Mouse (Mus musculus) MEL (cell line): ENCODE results near the gene Efhd2. TPM values are rescaled to one million over a fixed set of nuclear protein-coding genes. Genes with fewer than 3 reads are reported as not detected.

Experiments used
- DNase-seq: peaks from one replicate; pipeline ENCODE4 v3.0.0; 2011; ENCODE audit warnings: low read depth, low spot score
- H3K27ac ChIP-seq: 2 replicates; pipeline ENCODE4 v1.5.1; 2012; ENCODE audit warnings: low read depth, mild to moderate bottlenecking, control low read depth, low read length, moderate library complexity; ENCODE audit not compliant: control insufficient read depth
- H3K27me3 ChIP-seq, 2 experiments: fragments of 150-350 bp in 1 of 2; sonication (generic) in 1 of 2; 2 replicates each; pipeline ENCODE4 v1.6.1; 2012; ENCODE audit warnings: low read length in 2 of 2, mild to moderate bottlenecking in 2 of 2, improper control_type of control experiment in 1 of 2, moderate library complexity in 1 of 2; ENCODE audit not compliant: insufficient read depth in 2 of 2, control insufficient read depth in 1 of 2
- H3K36me3 ChIP-seq, 2 experiments: 2 replicates each; pipeline ENCODE4 v1.6.1; 2012 to 2014; ENCODE audit warnings: low read length in 2 of 2, improper control_type of control experiment in 1 of 2, inconsistent platforms in 1 of 2, mild to moderate bottlenecking in 1 of 2; ENCODE audit not compliant: insufficient read depth in 2 of 2, control insufficient read depth in 1 of 2
- H3K4me1 ChIP-seq, 2 experiments: fragments of 150-350 bp in 1 of 2; sonication (generic) in 1 of 2; 2 replicates each; pipeline ENCODE4 v1.6.1; 2012; ENCODE audit warnings: low read length in 2 of 2, improper control_type of control experiment in 1 of 2, mild to moderate bottlenecking in 1 of 2; ENCODE audit not compliant: insufficient read depth in 2 of 2, control insufficient read depth in 1 of 2
- H3K4me3 ChIP-seq, 2 experiments: fragments of 150-350 bp in 1 of 2; sonication (generic) in 1 of 2; 2 replicates each; pipeline ENCODE4 v1.5.1; 2012; ENCODE audit warnings: low read depth in 2 of 2, low read length in 2 of 2, mild to moderate bottlenecking in 2 of 2, moderate library complexity in 2 of 2, control low read depth in 1 of 2, improper control_type of control experiment in 1 of 2; ENCODE audit not compliant: control insufficient read depth in 1 of 2, insufficient read depth in 1 of 2
- H3K79me2 ChIP-seq: 2 replicates; pipeline ENCODE4 v1.6.1; 2012; ENCODE audit warnings: mild to moderate bottlenecking, low read length, moderate library complexity; ENCODE audit not compliant: control insufficient read depth, poor library complexity, insufficient read depth
- H3K9ac ChIP-seq: 2 replicates; pipeline ENCODE4 v1.6.1; 2012; ENCODE audit warnings: low read depth, mild to moderate bottlenecking, control low read depth, low read length, moderate library complexity; ENCODE audit not compliant: control insufficient read depth, poor library complexity, severe bottlenecking
- H3K9me3 ChIP-seq: fragments of 150-350 bp; sonication (generic); replicated peaks from 2 replicates; pipeline ENCODE4 v1.6.1; 2012; ENCODE audit warnings: mild to moderate bottlenecking, low read length, improper control_type of control experiment, moderate library complexity; ENCODE audit not compliant: insufficient read depth
- CHD2 ChIP-seq: IDR thresholded peaks from 2 replicates; pipeline ENCODE4 v1.6.1; 2011; ENCODE audit warnings: low read length, improper control_type of control experiment
- CTCF ChIP-seq, 3 experiments: IDR thresholded peaks in 2 of 3; conservative IDR thresholded peaks in 1 of 3; 2 replicates each; pipeline ENCODE4 v1.5.1; 2011 to 2012; ENCODE audit warnings: low read length in 3 of 3, low read depth in 2 of 3, mild to moderate bottlenecking in 2 of 3, improper control_type of control experiment in 1 of 3, inconsistent platforms in 1 of 3, mixed read lengths in 1 of 3, moderate library complexity in 1 of 3; ENCODE audit not compliant: control insufficient read depth in 1 of 3, insufficient read depth in 1 of 3, poor library complexity in 1 of 3, severe bottlenecking in 1 of 3
- E2F4 ChIP-seq: IDR thresholded peaks from 2 replicates; pipeline ENCODE4 v1.6.1; 2011; ENCODE audit warnings: low read depth, low read length, improper control_type of control experiment, borderline replicate concordance
- ELF1 ChIP-seq: IDR thresholded peaks from 2 replicates; pipeline ENCODE4 v1.6.1; 2014; ENCODE audit warnings: low read depth, mild to moderate bottlenecking, inconsistent platforms, low read length, improper control_type of control experiment, moderate library complexity
- GABPA ChIP-seq: IDR thresholded peaks from 2 replicates; pipeline ENCODE4 v1.6.1; 2012; ENCODE audit warnings: low read depth, mild to moderate bottlenecking, inconsistent platforms, low read length, improper control_type of control experiment, moderate library complexity
- GATA1 ChIP-seq: IDR thresholded peaks from 2 replicates; pipeline ENCODE4 v1.6.1; 2011; ENCODE audit warnings: low read depth, low read length, improper control_type of control experiment
- HCFC1 ChIP-seq: IDR thresholded peaks from 2 replicates; pipeline ENCODE4 v1.6.1; 2012; ENCODE audit warnings: low read depth, mild to moderate bottlenecking, inconsistent platforms, low read length, improper control_type of control experiment, moderate library complexity
- MAFK ChIP-seq: IDR thresholded peaks from 2 replicates; pipeline ENCODE4 v1.6.1; 2011; ENCODE audit warnings: low read depth, mild to moderate bottlenecking, low read length, improper control_type of control experiment, borderline replicate concordance
- MAX ChIP-seq: IDR thresholded peaks from 2 replicates; pipeline ENCODE4 v1.6.1; 2011; ENCODE audit warnings: low read length, improper control_type of control experiment
- MAZ ChIP-seq: IDR thresholded peaks from 2 replicates; pipeline ENCODE4 v1.6.1; 2012; ENCODE audit warnings: low read depth, mild to moderate bottlenecking, inconsistent platforms, low read length, improper control_type of control experiment
- MXI1 ChIP-seq: IDR thresholded peaks from 2 replicates; pipeline ENCODE4 v1.6.1; 2011; ENCODE audit warnings: mild to moderate bottlenecking, low read depth, low read length, improper control_type of control experiment
- MYB ChIP-seq: IDR thresholded peaks from 2 replicates; pipeline ENCODE4 v1.6.1; 2011; ENCODE audit warnings: mild to moderate bottlenecking, low read depth, low read length, improper control_type of control experiment
- NELFE ChIP-seq: IDR thresholded peaks from 2 replicates; pipeline ENCODE4 v1.6.1; 2011; ENCODE audit warnings: low read depth, low read length, improper control_type of control experiment
- POLR2A ChIP-seq, 2 experiments: IDR thresholded peaks; 2 replicates each; pipeline ENCODE4 v1.6.1; 2011 to 2012; ENCODE audit warnings: low read length in 2 of 2, mild to moderate bottlenecking in 2 of 2, control low read depth in 1 of 2, improper control_type of control experiment in 1 of 2, low read depth in 1 of 2, moderate library complexity in 1 of 2; ENCODE audit not compliant: control insufficient read depth in 1 of 2, insufficient read depth in 1 of 2, poor library complexity in 1 of 2
- POLR2AphosphoS5 ChIP-seq: IDR thresholded peaks from 2 replicates; pipeline ENCODE4 v1.6.1; 2012; ENCODE audit warnings: low read depth, borderline replicate concordance, mild to moderate bottlenecking, inconsistent platforms, low read length, moderate library complexity, mixed read lengths
- TAL1 ChIP-seq: IDR thresholded peaks from 2 replicates; pipeline ENCODE4 v1.6.1; 2012; ENCODE audit warnings: mild to moderate bottlenecking, inconsistent platforms, low read length, moderate library complexity, mixed read lengths
- TCF12 ChIP-seq: IDR thresholded peaks from 2 replicates; pipeline ENCODE4 v1.6.1; 2014; ENCODE audit warnings: low read depth, mild to moderate bottlenecking, inconsistent platforms, low read length, improper control_type of control experiment, moderate library complexity
- ZKSCAN1 ChIP-seq: IDR thresholded peaks from 2 replicates; pipeline ENCODE4 v1.6.1; 2012; ENCODE audit warnings: low read depth, mild to moderate bottlenecking, inconsistent platforms, low read length, improper control_type of control experiment, moderate library complexity
- ZMIZ1 ChIP-seq: IDR thresholded peaks from 2 replicates; pipeline ENCODE4 v1.6.1; 2012; ENCODE audit warnings: low read depth, mild to moderate bottlenecking, inconsistent platforms, low read length, improper control_type of control experiment, moderate library complexity
- ZNF384 ChIP-seq: IDR thresholded peaks from 2 replicates; pipeline ENCODE4 v1.6.1; 2012; ENCODE audit warnings: low read depth, mild to moderate bottlenecking, inconsistent platforms, low read length, improper control_type of control experiment
- polyA plus RNA-seq, 2 experiments: library from polyadenylated mRNA; stranded (reverse) in 1 of 2; unstranded in 1 of 2; fragments of >175 nt in 1 of 2; fragments of >200 nt in 1 of 2; gene quantifications; 2 replicates each; pipeline versions ENCODE4 v1.2.1 to v1.2.4; 2012; ENCODE audit warnings: low replicate concordance in 2 of 2, low read depth in 1 of 2; ENCODE audit not compliant: insufficient read length in 2 of 2, insufficient read depth in 1 of 2, missing spikeins in 1 of 2
- total RNA-seq: library from RNA; depleted of rRNA; stranded (reverse); fragments of 300-350 nt; gene quantifications from 2 replicates; pipeline ENCODE4 v1.2.3, GENCODE M21; 2012

The Efhd2 gene
- total and polyA plus RNA-seq, 3 experiments, result 32.4 to 79.1 TPM; not detected in 1

DNA sequence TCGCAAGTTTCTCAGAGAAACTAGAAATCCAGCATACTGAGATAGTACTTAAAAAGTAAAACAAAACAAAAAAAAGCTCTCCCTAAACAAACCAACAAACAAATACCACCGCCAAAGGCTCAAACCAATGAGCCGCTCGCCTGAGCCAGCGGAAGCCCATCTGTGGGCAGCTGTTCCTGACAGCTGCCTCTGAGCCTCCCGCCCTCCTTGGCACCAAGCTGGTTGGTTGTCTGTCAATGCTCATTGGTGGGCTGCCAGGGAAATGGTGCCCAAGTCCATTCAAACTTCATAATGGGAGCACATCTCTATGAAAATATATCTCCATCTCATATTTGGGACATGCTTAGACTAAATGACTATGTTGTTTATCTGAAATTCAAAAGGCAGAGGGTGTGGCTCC, 22.5 kb upstream of the Efhd2 start:
- Histone ChIP-seq H3K36me3 (no peaks in the 10 kb centered on the region), H3K27me3 (no peaks in the 10 kb centered on the region), H3K4me3 (no peak overlapping the region), H3K9ac (no peak overlapping the region), H3K4me1 (no peaks in the 10 kb centered on the region), H3K9me3 (no peaks in the 10 kb centered on the region), H3K27ac (no peak overlapping the region), H3K79me2 (no peaks in the 10 kb centered on the region)
- no peak for DNase-seq
- TF ChIP-seq GATA1, result no peak
- TF ChIP-seq MAFK, result no peak
- TF ChIP-seq POLR2A (IDR thresholded peaks at IDR 0.05; ENCODE audit: control insufficient read depth in 1 of 2, insufficient read depth in 1 of 2, low read depth in 1 of 2, low read length in 2 of 2, poor library complexity in 1 of 2), result no peak
- TF ChIP-seq TCF12, result no peak
- no peak for TF ChIP-seq ZKSCAN1
- no peak for TF ChIP-seq TAL1
- no peak for TF ChIP-seq ZMIZ1
- no peak for TF ChIP-seq ZNF384

GRCm38 (mm10) chr4:141895772-141896171, 21.1 kb upstream of the Efhd2 start:
- Histone ChIP-seq H3K27ac (no peak overlapping the region), H3K79me2 (no peaks in the 10 kb centered on the region), H3K27me3 (no peaks in the 10 kb centered on the region), H3K4me3 (no peak overlapping the region), H3K36me3 (no peaks in the 10 kb centered on the region), H3K4me1 (no peaks in the 10 kb centered on the region), H3K9me3 (no peaks in the 10 kb centered on the region), H3K9ac (no peak overlapping the region)
- DNase-seq, result no peak
- no peak for TF ChIP-seq NELFE
- TF ChIP-seq MXI1, result no peak
- no peak for TF ChIP-seq MYB
- TF ChIP-seq GABPA, result no peak
- no peak for TF ChIP-seq ZMIZ1
- TF ChIP-seq MAZ, result no peak
- no peak for TF ChIP-seq POLR2AphosphoS5
- no peak for TF ChIP-seq CTCF (IDR thresholded peaks at IDR 0.05 in 2 of 3, conservative IDR thresholded peaks at IDR 0.05 in 1 of 3; ENCODE audit: control insufficient read depth in 1 of 3, insufficient read depth in 1 of 3, low read depth in 2 of 3, low read length in 3 of 3, poor library complexity in 1 of 3, severe bottlenecking in 1 of 3)

DNA sequence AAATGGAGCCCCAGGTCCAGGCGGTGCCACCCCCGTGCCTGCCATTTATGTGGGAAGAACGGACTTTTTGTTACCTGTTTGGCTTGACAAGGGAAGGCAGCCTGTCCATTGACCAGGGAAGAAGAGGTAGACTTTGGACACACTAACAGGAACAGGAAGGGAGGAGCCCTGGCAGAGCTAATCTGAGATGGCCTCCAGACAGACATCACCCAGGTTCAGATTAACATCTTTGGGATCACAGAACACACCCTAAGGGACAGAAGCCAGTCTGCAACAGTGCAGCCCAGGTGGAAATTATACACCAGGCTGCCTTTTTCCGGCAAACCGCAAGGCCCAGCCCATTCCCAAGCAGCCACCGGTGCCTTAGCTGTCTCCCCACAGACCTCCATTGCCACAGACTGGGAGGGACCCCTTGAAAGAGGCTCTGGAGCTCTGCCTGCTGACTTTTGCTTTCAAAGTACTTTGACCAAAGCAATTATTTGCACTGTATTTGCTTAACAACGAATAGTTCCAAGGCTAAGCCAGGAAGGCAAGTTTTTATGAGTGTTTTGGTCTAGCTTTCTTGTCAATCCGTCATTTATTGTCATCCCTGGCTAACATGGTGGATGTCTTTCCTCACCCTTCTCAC, 18.6 kb upstream of the Efhd2 start:
- TF ChIP-seq CHD2, result no peak
- TF ChIP-seq POLR2AphosphoS5, result no peak
- no peak for TF ChIP-seq HCFC1
- no peak for TF ChIP-seq ELF1
- no peak for TF ChIP-seq GABPA
- TF ChIP-seq MAX, result no peak
- no peak for TF ChIP-seq E2F4

More for the DNA sequence above, 18.6 kb upstream of the Efhd2 start:
- Histone ChIP-seq H3K27ac (no peak overlapping the region), H3K27me3 (no peaks in the 10 kb centered on the region), H3K4me1 (no peaks in the 10 kb centered on the region), H3K79me2 (no peaks in the 10 kb centered on the region), H3K9me3 (no peaks in the 10 kb centered on the region), H3K4me3 (no peak overlapping the region), H3K36me3 (no peaks in the 10 kb centered on the region), H3K9ac (no peak overlapping the region)
- DNase-seq, result no peak
